Mouse (Mus musculus) kidney, postnatal 10 days (tissue): Measurements from ENCODE around the gene Ddi1.
"Not testable (repeated sequence)": the region's sequence is repeated elsewhere in the genome, so short reads cannot be mapped to it uniquely, and the experiment has no call there.

Experiments used
- DNase-seq: peaks from one replicate; pipeline ENCODE4 v3.0.0; 2021; ENCODE audit warnings: mixed read lengths

Gene Ddi1

DNA sequence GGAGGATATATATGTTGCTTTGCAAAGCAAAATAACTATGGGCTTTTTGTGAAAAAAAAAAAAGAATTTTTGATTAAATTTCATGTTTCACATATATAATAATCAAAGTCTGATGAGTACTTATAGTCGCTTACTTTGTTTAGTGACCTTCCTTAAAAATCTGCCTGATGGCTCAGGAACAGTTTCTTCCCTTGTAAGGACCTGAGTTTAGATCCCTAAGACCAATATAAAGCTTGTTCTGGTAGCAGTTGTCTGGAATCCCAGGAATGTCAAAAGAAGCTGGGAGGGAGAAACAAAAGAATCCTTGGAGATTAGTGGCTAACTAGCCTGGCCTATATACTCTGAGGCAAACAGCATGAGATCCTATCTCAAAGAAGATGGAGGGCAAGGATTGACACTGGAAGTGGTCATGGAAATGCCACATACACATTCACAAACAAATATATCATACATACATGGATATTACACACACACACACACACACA, at the start of gene Ddi1:
Ddi1 (minus strand) TSS at position 51 of the 485 bp plus-strand sequence.
- no peak for DNase-seq

DNA sequence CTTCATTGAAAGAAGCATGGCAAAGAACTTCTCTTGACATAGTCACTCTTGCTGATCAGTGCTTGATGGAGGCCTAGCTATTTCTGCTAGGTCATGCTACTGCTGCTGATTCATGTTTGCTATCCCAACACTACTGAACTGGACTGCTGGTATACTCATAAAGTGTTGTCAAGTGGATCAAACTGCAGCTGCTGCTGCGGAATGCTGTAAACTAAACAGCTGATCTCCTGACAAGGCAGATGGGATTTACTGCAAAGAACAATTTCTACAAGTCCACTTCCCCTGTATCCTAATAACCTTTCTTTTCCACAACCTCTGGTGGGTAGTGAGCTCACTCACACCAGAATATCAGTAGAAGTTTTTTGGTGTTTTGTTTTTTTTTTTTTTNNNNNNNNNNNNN, 47.5 kb upstream of the Ddi1 start:
- DNase-seq, result no peak

GRCm38 (mm10) chr9:6305847-6306246, 36.2 kb upstream of the Ddi1 start:
- DNase-seq, result no peak

GRCm38 (mm10) chr9:6304590-6304989, 34.9 kb upstream of the Ddi1 start:
- DNase-seq, result no peak

DNA sequence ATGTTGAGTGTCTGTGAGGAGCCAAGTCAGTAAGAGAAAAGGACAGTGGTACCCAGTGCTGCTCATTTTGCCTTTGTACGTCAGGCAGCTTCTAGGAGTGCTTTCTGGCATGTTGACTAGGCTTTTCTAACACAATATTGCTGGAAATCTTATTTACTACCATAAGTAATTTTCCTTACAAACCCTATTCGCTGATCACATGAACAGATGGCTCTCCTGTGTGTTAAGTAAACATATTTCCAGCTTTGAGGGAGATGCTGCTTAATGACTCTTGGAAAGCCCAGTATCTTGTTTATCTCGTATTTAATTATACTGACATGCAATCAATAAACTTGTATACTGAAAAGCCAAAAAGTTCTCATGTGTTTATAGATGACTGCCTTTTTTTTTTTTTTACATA, 32.4 kb upstream of the Ddi1 start:
- DNase-seq, result no peak

- DNase-seq, result no peak
These were observed 28.9 kb upstream of the Ddi1 start for GRCm38 (mm10) chr9:6298547-6298946.

GRCm38 (mm10) chr9:6289211-6289696, 19.6 kb upstream of the Ddi1 start:
- DNase-seq, result no peak

GRCm38 (mm10) chr9:6286770-6287169, 17.1 kb upstream of the Ddi1 start:
- DNase-seq, result no peak

DNA sequence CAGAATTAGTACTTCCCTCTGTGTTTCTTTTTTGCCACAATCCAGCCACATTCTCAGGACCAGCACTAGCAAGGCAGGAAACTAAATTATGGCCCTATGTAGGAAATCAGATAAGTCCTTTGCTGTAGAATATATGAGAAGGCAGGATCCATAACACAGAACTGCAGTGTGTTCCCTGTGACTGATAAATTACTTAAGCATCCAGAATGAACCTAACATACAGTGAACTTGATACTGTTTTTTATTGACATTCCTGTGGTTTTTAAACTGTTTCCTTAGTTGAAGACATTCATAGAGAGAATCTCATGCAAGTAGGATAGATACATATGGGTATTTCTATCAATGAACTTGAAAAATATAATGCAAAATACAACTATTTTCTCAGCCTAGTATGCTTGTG, 7.9 kb upstream of the Ddi1 start:
- DNase-seq, result no peak

DNA sequence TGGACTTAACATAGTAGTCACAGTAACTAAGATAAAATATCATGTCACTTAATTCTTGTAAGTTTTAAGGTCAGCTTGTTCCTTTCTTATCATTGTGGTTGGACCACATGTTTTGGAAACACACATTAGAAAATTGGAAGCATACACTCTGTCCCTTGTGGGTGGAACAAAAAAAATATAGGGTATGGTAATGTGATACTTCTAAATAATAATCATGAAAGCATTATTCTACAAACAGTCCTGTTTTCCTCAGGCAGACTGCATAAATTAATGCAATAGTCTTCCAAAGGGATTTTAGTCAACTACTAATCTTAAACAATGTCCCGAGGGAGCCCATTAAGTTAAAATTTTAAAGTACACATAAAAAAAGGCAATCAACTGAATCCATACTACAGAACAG, 6.7 kb upstream of the Ddi1 start:
- DNase-seq, result no peak

GRCm38 (mm10) chr9:6264820-6265219, 4.8 kb downstream of the Ddi1 start:
- no peak for DNase-seq

- no peak for DNase-seq
These were observed 12.6 kb downstream of the Ddi1 start for GRCm38 (mm10) chr9:6257072-6257471.

DNA sequence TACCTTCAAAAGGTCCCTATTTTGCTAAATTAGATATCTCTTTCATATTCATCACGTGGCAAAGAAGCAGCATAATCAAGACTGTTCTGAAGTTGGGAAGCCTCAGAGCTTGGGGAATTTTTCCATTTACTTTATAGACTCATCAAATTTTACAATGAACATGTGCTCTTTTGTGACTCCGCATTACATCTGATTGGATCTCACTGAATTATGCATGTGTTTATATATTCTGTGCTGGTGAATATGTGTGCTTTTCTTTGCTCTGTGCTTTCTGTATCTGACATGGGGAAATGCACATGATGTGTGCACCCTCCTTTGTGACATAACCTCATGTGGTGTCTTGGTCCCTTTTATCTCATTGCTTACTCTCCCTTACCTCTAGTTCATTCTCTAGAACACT, 17.7 kb downstream of the Ddi1 start:
- DNase-seq, result no peak

GRCm38 (mm10) chr9:6250320-6250719, 19.3 kb downstream of the Ddi1 start:
- DNase-seq, result no peak

GRCm38 (mm10) chr9:6235982-6236381, 33.7 kb downstream of the Ddi1 start:
- DNase-seq, result not testable (repeated sequence)

- no peak for DNase-seq
These were observed 52.1 kb downstream of the Ddi1 start for GRCm38 (mm10) chr9:6217505-6217904.

- peak; percentile 24 for DNase-seq
These were observed 56.8 kb downstream of the Ddi1 start for GRCm38 (mm10) chr9:6212862-6213261.
